Mouse (Mus musculus) liver, adult 2 months (tissue): ENCODE results near the gene Ccdc9b.

ENCODE experiments used
- CTCF ChIP-seq: fragments of 200-500 bp; IDR thresholded peaks from 2 replicates; pipeline ENCODE4 v1.5.1; 2011; ENCODE audit warnings: low read depth, low read length, control low read depth
- POLR2A ChIP-seq: fragments of 200-500 bp; IDR thresholded peaks from 2 replicates; pipeline ENCODE4 v1.6.1; 2011; ENCODE audit warnings: low read length, control low read depth; ENCODE audit not compliant: insufficient read depth; ENCODE audit errors: extremely low read depth

DNA sequence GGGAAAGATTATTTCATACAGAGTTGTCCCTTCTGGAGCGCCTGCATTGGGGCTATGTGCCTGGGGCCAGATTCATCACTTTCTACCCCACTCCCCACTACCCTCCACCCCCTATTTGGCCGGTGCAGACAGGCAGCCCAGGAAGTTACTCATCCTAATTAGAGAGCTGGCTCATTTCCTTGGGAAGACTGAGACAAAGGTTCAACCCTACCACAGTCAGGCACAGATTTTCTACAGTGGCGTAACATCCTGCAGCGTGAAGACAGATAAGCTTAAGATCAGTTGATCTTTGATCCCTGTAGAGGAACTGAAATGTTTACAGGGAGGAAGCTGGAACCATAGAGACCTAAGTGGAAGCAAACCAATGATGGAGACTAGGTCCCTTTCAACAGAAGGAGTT, 19.8 kb upstream of the Ccdc9b start:
- TF ChIP-seq POLR2A (no peak), CTCF (no peak)
